Mouse (Mus musculus) liver, embryonic 14.5 days (tissue): ENCODE measurements around the gene Pald1.

Experiments
- CTCF ChIP-seq: IDR thresholded peaks from 2 replicates; pipeline ENCODE4 v1.5.1; 2016; ENCODE audit warnings: antibody characterized with exemption, low read depth, control low read depth
- EP300 ChIP-seq: IDR thresholded peaks from 2 replicates; pipeline ENCODE4 v1.6.1; 2016; ENCODE audit warnings: antibody characterized with exemption, low read depth

GRCm38 (mm10) chr10:61380186-61380585, 3.1 kb downstream of the Pald1 start:
- TF ChIP-seq CTCF, result no peak
- no peak for TF ChIP-seq EP300
